ENCODE assay signal across 8 mouse cellular contexts in the genomic region with DNA sequence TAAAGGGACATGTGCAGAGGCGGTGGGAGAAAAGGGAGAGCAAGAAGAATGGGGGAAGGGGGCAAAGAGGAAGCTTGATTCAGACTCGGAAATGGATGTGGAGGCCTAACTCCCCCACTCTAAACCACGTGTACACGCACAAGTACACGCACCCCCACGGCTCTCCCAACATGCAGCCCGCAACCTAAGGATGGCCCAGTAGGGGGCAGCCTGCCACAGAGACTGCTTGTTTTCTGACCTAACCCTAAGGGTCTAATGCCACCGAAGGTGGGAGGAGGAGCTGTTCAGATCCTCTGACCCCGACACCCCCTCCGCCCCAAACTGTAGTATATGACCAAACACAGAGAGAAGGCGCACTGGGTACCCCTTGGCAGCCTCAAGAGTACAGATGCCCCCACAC. TPM values are rescaled to one million over a fixed set of nuclear protein-coding genes. Genes with fewer than 3 reads are reported as not detected.
DNase-seq lines count a peak whose midpoint lies in the region; ATAC-seq lines count a peak whose summit lies in the region.

No protein-coding gene starts in this region.

- H3K9me3 ChIP-seq in heart, embryonic 10.5 days: no peaks in the 10 kb centered on the region
- H3K9me3 ChIP-seq in kidney, embryonic 14.5 days (ENCODE audit: control insufficient read depth, low read length): no peaks in the 10 kb centered on the region
- H3K9me3 ChIP-seq in limb, embryonic 13.5 days: no peaks in the 10 kb centered on the region
- H3K9me3 ChIP-seq in midbrain, embryonic 14.5 days (ENCODE audit: control insufficient read depth, low read length): no peaks in the 10 kb centered on the region
- no peaks in the 10 kb centered on the region for H3K9me3 ChIP-seq in stomach, embryonic 15.5 days

- no peaks in the 10 kb centered on the region for H3K36me3 ChIP-seq in heart, embryonic 10.5 days
- H3K36me3 ChIP-seq in kidney, embryonic 14.5 days (ENCODE audit: control insufficient read depth, insufficient read depth, low read length): no peaks in the 10 kb centered on the region
- H3K36me3 ChIP-seq in limb, embryonic 13.5 days: no peaks in the 10 kb centered on the region
- no peaks in the 10 kb centered on the region for H3K36me3 ChIP-seq in midbrain, embryonic 14.5 days (ENCODE audit: control insufficient read depth, insufficient read depth, low read length)
- no peaks in the 10 kb centered on the region for H3K36me3 ChIP-seq in stomach, embryonic 15.5 days

- peaks cover 23% of the 10 kb centered on the region for H3K27me3 ChIP-seq in heart, embryonic 10.5 days (ENCODE audit: insufficient read depth, poor library complexity, severe bottlenecking)
- H3K27me3 ChIP-seq in kidney, embryonic 14.5 days (ENCODE audit: control insufficient read depth, insufficient read depth, low read length): no peaks in the 10 kb centered on the region
- H3K27me3 ChIP-seq in limb, embryonic 13.5 days: peaks cover 20% of the 10 kb centered on the region
- peaks cover 4% of the 10 kb centered on the region for H3K27me3 ChIP-seq in midbrain, embryonic 14.5 days (ENCODE audit: control insufficient read depth, insufficient read depth, low read length)
- H3K27me3 ChIP-seq in stomach, embryonic 15.5 days (replicated peaks): no peaks in the 10 kb centered on the region

- peak overlapping the region; percentile 65 for H3K4me3 ChIP-seq in heart, embryonic 10.5 days
- peak overlapping the region; percentile 47 for H3K4me3 ChIP-seq in kidney, embryonic 14.5 days (ENCODE audit: low read length)
- H3K4me3 ChIP-seq in limb, embryonic 13.5 days: peak overlapping the region; percentile 49
- H3K4me3 ChIP-seq in midbrain, embryonic 14.5 days (replicated peaks; ENCODE audit: low read depth, low read length): peak overlapping the region; percentile 45
- H3K4me3 ChIP-seq in stomach, embryonic 15.5 days (replicated peaks): peak overlapping the region; percentile 39

- peak overlapping the region; percentile 67; the same call in 1 of the 2 replicates for H3K9ac ChIP-seq in kidney, embryonic 14.5 days (ENCODE audit: low read depth, low read length)
- no peak overlapping the region; the same call in 1 of the 2 replicates for H3K9ac ChIP-seq in limb, embryonic 13.5 days
- H3K9ac ChIP-seq in midbrain, embryonic 14.5 days (replicated peaks; ENCODE audit: low read length): peak overlapping the region; percentile 62
- no peak overlapping the region for H3K9ac ChIP-seq in stomach, embryonic 15.5 days

- WGBS in heart, embryonic 10.5 days: 2% methylated on average over 11 of the region's 11 CpGs
- 4% methylated on average over 11 of the region's 11 CpGs for WGBS in kidney, embryonic 14.5 days
- 4% methylated on average over 11 of the region's 11 CpGs for WGBS in limb, embryonic 13.5 days
- WGBS in midbrain, embryonic 14.5 days: 4% methylated on average over 11 of the region's 11 CpGs
- WGBS in stomach, embryonic 15.5 days: 4% methylated on average over 11 of the region's 11 CpGs

- peak overlapping the region; percentile 97 for H3K4me2 ChIP-seq in kidney, embryonic 14.5 days (replicated peaks; ENCODE audit: low read depth, low read length)
- H3K4me2 ChIP-seq in limb, embryonic 13.5 days (replicated peaks): peak overlapping the region; percentile 92
- H3K4me2 ChIP-seq in midbrain, embryonic 14.5 days (ENCODE audit: low read length): peak overlapping the region; percentile 96
- peak overlapping the region; percentile 92 for H3K4me2 ChIP-seq in stomach, embryonic 15.5 days

- peaks cover 16% of the 10 kb centered on the region; the same call in 1 of the 2 replicates for H3K4me1 ChIP-seq in heart, embryonic 10.5 days
- H3K4me1 ChIP-seq in kidney, embryonic 14.5 days (ENCODE audit: control insufficient read depth, insufficient read depth, low read length): 0 out of 2 replicates have a peak, but pooled peaks cover 3% of the 10 kb centered on the region
- peaks cover 24% of the 10 kb centered on the region; the same call in 1 of the 2 replicates for H3K4me1 ChIP-seq in limb, embryonic 13.5 days
- 0 out of 2 replicates have a peak, but pooled peaks cover 5% of the 10 kb centered on the region for H3K4me1 ChIP-seq in midbrain, embryonic 14.5 days (ENCODE audit: control insufficient read depth, insufficient read depth, low read length)
- peaks cover 11% of the 10 kb centered on the region; the same call in 1 of the 2 replicates for H3K4me1 ChIP-seq in stomach, embryonic 15.5 days

- ATAC-seq in common myeloid progenitor, adult 5-6 weeks (replicated peaks; ENCODE audit: low read depth, poor library complexity, severe bottlenecking): peak; percentile 80
- ATAC-seq in kidney, embryonic 14.5 days (ENCODE audit: low FRiP score, low TSS enrichment): peak; percentile 40; the same call in 1 of the 2 replicates
- no peak for ATAC-seq in limb, embryonic 13.5 days (ENCODE audit: low FRiP score, low read depth)
- ATAC-seq in midbrain, embryonic 14.5 days (ENCODE audit: low FRiP score, low TSS enrichment): peak; percentile 62
- ATAC-seq in stomach, embryonic 15.5 days (ENCODE audit: insufficient read depth, low FRiP score, low read depth): no peak

- peak overlapping the region; percentile 86 for H3K27ac ChIP-seq in heart, embryonic 10.5 days
- H3K27ac ChIP-seq in kidney, embryonic 14.5 days (ENCODE audit: low read depth, low read length): no peak overlapping the region
- no peak overlapping the region for H3K27ac ChIP-seq in limb, embryonic 13.5 days
- H3K27ac ChIP-seq in midbrain, embryonic 14.5 days (replicated peaks; ENCODE audit: low read depth, low read length): 0 out of 2 replicates have a peak overlapping the region, but pooled peaks have one; percentile 52
- no peak overlapping the region for H3K27ac ChIP-seq in stomach, embryonic 15.5 days

- DNase-seq in heart, adult 18-20 months: peak; percentile 28 to 62
- no peak for DNase-seq in heart, adult 8-10 months (ENCODE audit: low spot score)
- peak; percentile 83 for DNase-seq in heart, embryonic 10.5 days (ENCODE audit: low spot score)
- peak; percentile 83 for DNase-seq in midbrain, embryonic 14.5 days

RNA-seq across cellular contexts. Expression of gene Chrm1, which starts 1.3 kb away (rescaled TPM):
- under 1 TPM in 1 of 2 experiments, not detected in 1; 0.10 TPM for total RNA-seq in heart, adult 18-20 months (2021)
- under 1 TPM in 2 of 4 experiments, not detected in 2; 0.09 TPM for total RNA-seq in heart, adult 8-10 months (2022)
- not detected in 2 replicates for total RNA-seq in common myeloid progenitor, adult 5-6 weeks (2017)
- 0.04 TPM in 1 of 2 replicates, not detected in the other for polyA plus RNA-seq in heart, embryonic 10.5 days (2016; fragmentation: Nextera tagmentation; extraction: Ambion mirVana)
- polyA plus RNA-seq in kidney, embryonic 14.5 days (2014; fragmentation: Nextera tagmentation; extraction: Ambion mirVana): 0.13 TPM in 1 of 2 replicates, not detected in the other
- 0.71 and 1.0 TPM in 2 replicates for polyA plus RNA-seq in limb, embryonic 13.5 days (2015; fragmentation: Nextera tagmentation; extraction: Ambion mirVana)
- polyA plus RNA-seq in midbrain, embryonic 14.5 days (2014; fragmentation: Nextera tagmentation; extraction: Ambion mirVana): 0.19 and 0.45 TPM in 2 replicates
- polyA plus RNA-seq in stomach, embryonic 15.5 days (2015; fragmentation: Nextera tagmentation; extraction: Ambion mirVana): 0.88 and 0.98 TPM in 2 replicates

RNA-seq across cellular contexts. Expression of gene Slc22a6, which starts 44.5 kb away (rescaled TPM):
- total RNA-seq in heart, adult 18-20 months (2021): not detected
- not detected for total RNA-seq in heart, adult 8-10 months (2022)
- not detected in 2 replicates for total RNA-seq in common myeloid progenitor, adult 5-6 weeks (2017)
- 0.04 TPM in 1 of 2 replicates, not detected in the other for polyA plus RNA-seq in heart, embryonic 10.5 days (2016; fragmentation: Nextera tagmentation; extraction: Ambion mirVana)
- polyA plus RNA-seq in kidney, embryonic 14.5 days (2014; fragmentation: Nextera tagmentation; extraction: Ambion mirVana): 1.2 and 3.2 TPM in 2 replicates
- polyA plus RNA-seq in limb, embryonic 13.5 days (2015; fragmentation: Nextera tagmentation; extraction: Ambion mirVana): not detected in 2 replicates
- 8.0 TPM in 1 of 2 replicates, not detected in the other for polyA plus RNA-seq in midbrain, embryonic 14.5 days (2014; fragmentation: Nextera tagmentation; extraction: Ambion mirVana)
- not detected in 2 replicates for polyA plus RNA-seq in stomach, embryonic 15.5 days (2015; fragmentation: Nextera tagmentation; extraction: Ambion mirVana)

Comparison
In these comparisons a context has a peak if more than half of its experiments do, and no peak if none do; other contexts are left out.
1. ATAC-seq: peak in common myeloid progenitor, adult 5-6 weeks (single experiment), kidney, embryonic 14.5 days (single experiment) and midbrain, embryonic 14.5 days (single experiment); none in limb, embryonic 13.5 days (single experiment) and stomach, embryonic 15.5 days (single experiment).
2. H3K27ac ChIP-seq: peak in heart, embryonic 10.5 days (single experiment) and midbrain, embryonic 14.5 days (single experiment); none in kidney, embryonic 14.5 days (single experiment), limb, embryonic 13.5 days (single experiment) and stomach, embryonic 15.5 days (single experiment).
3. H3K9ac ChIP-seq: peak in kidney, embryonic 14.5 days (single experiment) and midbrain, embryonic 14.5 days (single experiment); none in limb, embryonic 13.5 days (single experiment) and stomach, embryonic 15.5 days (single experiment).
4. Peak in every context shown above with its lines, with median percentiles within 50 percentile points of each other: H3K4me3 ChIP-seq and H3K4me2 ChIP-seq.